Mouse (Mus musculus) CD4-positive, CD25-positive, alpha-beta regulatory T cell, adult 9 weeks (primary cell): ENCODE data around the gene Olfr832. TPM values are rescaled to one million over a fixed set of nuclear protein-coding genes. Genes with fewer than 3 reads are reported as not detected.

ENCODE experiments used
- polyA plus RNA-seq: library from polyadenylated mRNA; unstranded; fragments of 100-300 nt; shearing (Covaris generic); gene quantifications from one replicate; pipeline ENCODE4 v1.2.1, GENCODE M21; 2017

Gene Olfr832
- polyA plus RNA-seq = not detected

DNA sequence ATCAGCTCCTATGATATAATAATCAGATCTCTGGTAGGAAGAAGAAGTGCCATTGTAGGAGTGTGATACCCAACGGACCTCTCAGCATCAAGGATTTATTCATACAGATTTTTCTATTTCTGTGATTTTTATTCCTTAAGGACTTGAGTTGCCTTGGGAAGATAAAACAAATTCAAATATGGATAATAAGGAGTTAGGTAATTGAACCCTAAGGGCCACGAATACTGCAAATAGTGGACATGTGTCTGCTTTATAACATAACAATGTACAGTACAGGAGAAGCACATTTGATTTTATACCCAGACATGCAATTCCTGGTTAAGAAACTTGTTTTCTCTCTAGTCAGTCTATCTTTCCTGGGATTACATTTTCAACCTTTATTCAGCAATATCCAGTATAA, at the start of gene Olfr832:
Gene Olfr832, plus strand, starts transcription at position 301 of the 400 bp plus-strand sequence.

GRCm38 (mm10) chr9:18987690-18988089, 50.8 kb downstream of the Olfr832 start, which contains the start of gene Olfr834:
TSS of gene Olfr834 (plus strand) at chr9:18987990.

Other genes with a start within 250 kb of the Olfr832 start
- not detected for gene Olfr24, start 173.1 kb upstream of the Olfr832 start, polyA plus RNA-seq
- gene Olfr828, start 117.6 kb upstream of the Olfr832 start, polyA plus RNA-seq = not detected
- not detected for gene Olfr829, start 82.2 kb upstream of the Olfr832 start, polyA plus RNA-seq
- gene Olfr830, start 62.4 kb upstream of the Olfr832 start, polyA plus RNA-seq = not detected
- gene Olfr834, start 50.9 kb downstream of the Olfr832 start, polyA plus RNA-seq = not detected
- not detected for gene Olfr835, start 95.6 kb downstream of the Olfr832 start, polyA plus RNA-seq
- gene Olfr836, start 183.3 kb downstream of the Olfr832 start, polyA plus RNA-seq = not detected
- not detected for gene Olfr837, start 199.2 kb downstream of the Olfr832 start, polyA plus RNA-seq
- gene Olfr839-ps1, start 240.2 kb downstream of the Olfr832 start, polyA plus RNA-seq = 0.04 TPM